In the genomic region with DNA sequence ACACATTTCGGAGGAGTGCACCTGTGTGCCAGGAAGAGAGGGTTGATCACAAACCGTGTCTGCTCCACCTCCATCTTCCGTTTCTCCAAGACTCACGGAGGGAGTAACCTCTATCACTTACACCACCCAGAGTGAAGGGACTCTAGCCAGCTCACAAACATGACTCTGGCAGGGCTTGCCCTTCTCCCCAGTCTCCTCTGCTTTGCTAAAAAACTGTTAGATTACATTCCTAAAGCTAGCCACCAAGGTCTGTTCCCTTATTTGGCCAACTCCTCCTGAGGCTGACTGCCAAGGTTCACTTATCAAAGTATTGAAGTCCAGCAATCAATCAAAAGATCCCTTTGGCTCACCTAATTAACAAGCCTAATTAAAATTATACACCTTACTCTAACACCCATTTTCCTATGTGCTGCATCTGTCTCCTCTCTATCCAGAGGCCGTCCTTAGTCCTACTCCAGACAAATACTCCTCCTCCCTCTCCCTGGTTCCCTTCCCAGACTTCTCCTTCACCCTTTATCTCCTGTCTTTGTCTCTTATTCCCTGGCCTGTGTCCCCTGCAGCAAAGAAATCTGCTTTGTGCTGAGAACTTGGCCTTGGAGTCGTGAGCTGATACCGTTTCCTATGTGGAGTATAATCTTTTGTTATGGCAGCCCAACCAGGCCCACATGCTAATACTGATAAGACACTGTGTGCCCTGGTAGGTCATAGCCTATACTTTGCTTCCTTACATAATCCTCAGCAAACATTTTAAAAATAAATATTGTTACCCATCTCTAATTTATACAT, we compare ENCODE assay signal across 12 mouse cellular contexts.
A peak's percentile ranks its signal among the peaks of the same experiment; 100 is the strongest.
DNase-seq lines count a peak whose midpoint lies in the region; ATAC-seq and TF ChIP-seq lines count a peak whose summit lies in the region.
"Had no signal": no experiment of that assay in that cellular context is flagged by ENCODE, and none has a peak within 500 bp of the region (broad histone marks: within the 10 kb centered on the region; RNA-seq: fewer than 3 reads in every experiment).

No protein-coding gene starts in this region.

- H3K9me3 ChIP-seq in hindbrain, postnatal 0 days (ENCODE audit: low read length) = no peaks in the 10 kb centered on the region
- no peaks in the 10 kb centered on the region for H3K9me3 ChIP-seq in hindbrain, embryonic 12.5 days (replicated peaks)
- H3K9me3 ChIP-seq in liver, embryonic 13.5 days (replicated peaks) = no peaks in the 10 kb centered on the region
- H3K9me3 ChIP-seq: neural tube, embryonic 12.5 days had no signal

- H3K4me2 ChIP-seq in hindbrain, postnatal 0 days (ENCODE audit: low read depth, low read length) = no peak overlapping the region
- no peak overlapping the region for H3K4me2 ChIP-seq in hindbrain, embryonic 12.5 days (replicated peaks)
- H3K4me2 ChIP-seq in liver, embryonic 13.5 days = no peak overlapping the region
- H3K4me2 ChIP-seq: neural tube, embryonic 12.5 days had no signal

- no peak for DNase-seq in hindbrain, postnatal 0 days (ENCODE audit: low spot score)
- DNase-seq in adrenal gland, postnatal 10 days = peak; percentile 51
- peak; percentile 25 for DNase-seq in brain, adult 2 months (ENCODE audit: low read depth, low spot score)
- no peak for DNase-seq in liver, embryonic 13.5 days
- DNase-seq in embryo, embryonic 10.5 days (ENCODE audit: low spot score) = no peak
- no peak for DNase-seq in cerebellum, adult 9-11 months
- DNase-seq: kidney, postnatal 36 days; left cerebral cortex, postnatal 4 days; lung, postnatal 36 days; thymus, postnatal 36 days had no signal

- WGBS in hindbrain, postnatal 0 days = 50% methylated on average over 7 of the region's 7 CpGs
- 75% methylated on average over 7 of the region's 7 CpGs for WGBS in hindbrain, embryonic 12.5 days
- 42% methylated on average over 7 of the region's 7 CpGs for WGBS in liver, embryonic 13.5 days (ENCODE audit: insufficient replicate concordance)

- peaks cover 4% of the 10 kb centered on the region; the same call in 1 of the 2 replicates for H3K4me1 ChIP-seq in hindbrain, postnatal 0 days (ENCODE audit: insufficient read depth, low read length)
- peaks cover 5% of the 10 kb centered on the region for H3K4me1 ChIP-seq in hindbrain, embryonic 12.5 days
- H3K4me1 ChIP-seq in liver, embryonic 13.5 days (replicated peaks) = peaks cover 3% of the 10 kb centered on the region; the same call in 1 of the 2 replicates
- H3K4me1 ChIP-seq: neural tube, embryonic 12.5 days had no signal

- no peaks in the 10 kb centered on the region for H3K27me3 ChIP-seq in hindbrain, postnatal 0 days (ENCODE audit: insufficient read depth, low read length)
- no peaks in the 10 kb centered on the region for H3K27me3 ChIP-seq in hindbrain, embryonic 12.5 days
- H3K27me3 ChIP-seq in liver, embryonic 13.5 days = no peaks in the 10 kb centered on the region
- H3K27me3 ChIP-seq: neural tube, embryonic 12.5 days had no signal

- peak overlapping the region; percentile 26; the same call in 1 of the 2 replicates for H3K27ac ChIP-seq in hindbrain, postnatal 0 days
- H3K27ac ChIP-seq in hindbrain, embryonic 12.5 days = no peak overlapping the region
- H3K27ac ChIP-seq in liver, embryonic 13.5 days = no peak overlapping the region
- H3K27ac ChIP-seq: neural tube, embryonic 12.5 days had no signal

- H3K36me3 ChIP-seq in hindbrain, postnatal 0 days (ENCODE audit: insufficient read depth, low read length) = peaks cover under 1% of the 10 kb centered on the region; the same call in 1 of the 2 replicates
- H3K36me3 ChIP-seq in hindbrain, embryonic 12.5 days = peaks cover 13% of the 10 kb centered on the region
- no peaks in the 10 kb centered on the region for H3K36me3 ChIP-seq in liver, embryonic 13.5 days

- no peak overlapping the region for H3K4me3 ChIP-seq in hindbrain, postnatal 0 days (ENCODE audit: low read length)
- no peak overlapping the region for H3K4me3 ChIP-seq in hindbrain, embryonic 12.5 days
- H3K4me3 ChIP-seq in liver, embryonic 13.5 days (replicated peaks) = no peak overlapping the region
- H3K4me3 ChIP-seq: neural tube, embryonic 12.5 days had no signal

- TF ChIP-seq CTCF in hindbrain, postnatal 0 days (IDR thresholded peaks at IDR 0.05; ENCODE audit: low read depth) = no peak

- H3K9ac ChIP-seq in hindbrain, postnatal 0 days (replicated peaks; ENCODE audit: low read length) = no peak overlapping the region
- no peak overlapping the region for H3K9ac ChIP-seq in hindbrain, embryonic 12.5 days
- H3K9ac ChIP-seq in liver, embryonic 13.5 days = no peak overlapping the region
- H3K9ac ChIP-seq: neural tube, embryonic 12.5 days had no signal

- no peak for ATAC-seq in hindbrain, postnatal 0 days
- no peak for ATAC-seq in hindbrain, embryonic 12.5 days (ENCODE audit: low FRiP score)
- peak; percentile 48; the same call in 1 of the 2 replicates for ATAC-seq in liver, embryonic 13.5 days (ENCODE audit: low read depth)

Comparison
In these comparisons a context has a peak if more than half of its experiments do, and no peak if none do; other contexts are left out.
1. DNase-seq: peak in adrenal gland, postnatal 10 days (single experiment) and brain, adult 2 months (single experiment); none in hindbrain, postnatal 0 days (single experiment), liver, embryonic 13.5 days (single experiment), embryo, embryonic 10.5 days (single experiment) and cerebellum, adult 9-11 months (single experiment).